In genomic region chr12:80404139-80404538, GRCm38 (mm10) we compare ENCODE assay signal across 25 mouse cellular contexts.
"Had no signal": no experiment of that assay in that cellular context is flagged by ENCODE, and none has a peak within 500 bp of the region (broad histone marks: within the 10 kb centered on the region; RNA-seq: fewer than 3 reads in every experiment).

No protein-coding gene starts in this region.

- H3K4me2 ChIP-seq: heart, embryonic 12.5 days; hindbrain, embryonic 12.5 days; hindbrain, embryonic 14.5 days; intestine, embryonic 15.5 days; limb, embryonic 13.5 days; limb, embryonic 15.5 days; liver, embryonic 12.5 days had no signal

- H3K9me3 ChIP-seq: heart, embryonic 10.5 days; heart, embryonic 12.5 days; hindbrain, embryonic 10.5 days; hindbrain, embryonic 12.5 days; intestine, embryonic 15.5 days; limb, embryonic 13.5 days; limb, embryonic 15.5 days; liver, embryonic 12.5 days had no signal

- H3K27ac ChIP-seq: heart, embryonic 10.5 days; hindbrain, embryonic 10.5 days; hindbrain, embryonic 12.5 days; hindbrain, embryonic 14.5 days; intestine, embryonic 15.5 days; layer of hippocampus, adult 2 months; left cerebral cortex, adult 2 months; limb, embryonic 13.5 days; limb, embryonic 15.5 days; liver, embryonic 12.5 days had no signal

- H3K27me3 ChIP-seq: heart, embryonic 12.5 days; hindbrain, embryonic 12.5 days; intestine, embryonic 15.5 days; limb, embryonic 13.5 days; limb, embryonic 15.5 days; liver, embryonic 12.5 days had no signal

- H3K9ac ChIP-seq: heart, embryonic 12.5 days; hindbrain, embryonic 12.5 days; hindbrain, embryonic 14.5 days; intestine, embryonic 15.5 days; limb, embryonic 13.5 days; limb, embryonic 15.5 days; liver, embryonic 12.5 days had no signal

- DNase-seq: gastrocnemius, postnatal 14 days; gastrocnemius, postnatal 36 days; heart, adult 18-20 months; heart, postnatal 10 days; heart, postnatal 4 days; kidney, adult 18-20 months; kidney, adult 8-10 months; kidney, postnatal 10 days; kidney, postnatal 25 days; kidney, postnatal 4 days; left cerebral cortex, postnatal 4 days had no signal

- H3K4me1 ChIP-seq: heart, embryonic 10.5 days; heart, embryonic 12.5 days; hindbrain, embryonic 10.5 days; hindbrain, embryonic 12.5 days; intestine, embryonic 15.5 days; limb, embryonic 13.5 days; limb, embryonic 15.5 days; liver, embryonic 12.5 days had no signal

- H3K4me3 ChIP-seq: heart, embryonic 10.5 days; heart, embryonic 12.5 days; hindbrain, embryonic 10.5 days; hindbrain, embryonic 12.5 days; intestine, embryonic 15.5 days; layer of hippocampus, adult 2 months; left cerebral cortex, adult 2 months; limb, embryonic 13.5 days; limb, embryonic 15.5 days; liver, embryonic 12.5 days had no signal

- ATAC-seq: hindbrain, embryonic 16.5 days; inflammation-experienced regulatory T-cells, adult 6 months; intestine, embryonic 15.5 days; intestine, postnatal 0 days; liver, embryonic 12.5 days had no signal
